Mouse (Mus musculus) left cerebral cortex, adult 18-20 months (tissue): Measurements from ENCODE around the gene Elob. TPM values are rescaled to one million over a fixed set of nuclear protein-coding genes. Genes with fewer than 3 reads are reported as not detected.
A peak's percentile ranks its signal among the peaks of the same experiment; 100 is the strongest.

ENCODE experiments used
- DNase-seq, 2 experiments: peaks; one replicate each; pipeline ENCODE4 v3.0.0; 2021 to 2022; ENCODE audit warnings: low spot score in 2 of 2, mixed read lengths in 1 of 2
- microRNA-seq, 2 experiments: library from miRNA; unstranded; fragments of <30 nt; microRNA quantifications; one replicate each; pipeline ENCODE4 v1.2.0; 2021
- total RNA-seq, 2 experiments: library from RNA; stranded (reverse); gene quantifications; 2 replicates each; pipeline ENCODE4 v1.2.3; 2021

Gene Elob
- total RNA-seq, 2 experiments from 2014 or later, result 359 to 364 TPM

GRCm38 (mm10) chr17:23786510-23786931 lies 42.4 kb downstream of the Elob start:
- peak; percentile 18 to 28 for DNase-seq

- peak; percentile 78 to 82 for DNase-seq
Observed at GRCm38 (mm10) chr17:23785561-23786471, 43.1 kb downstream of the Elob start, which contains the start of gene Flywch2. TSS of gene Flywch2 (minus strand) at chr17:23786081.

- DNase-seq, result no peak
Observed at GRCm38 (mm10) chr17:23783352-23783751, 45.6 kb downstream of the Elob start.

- DNase-seq, result no peak
Observed at GRCm38 (mm10) chr17:23778447-23778846, 50.5 kb downstream of the Elob start.

GRCm38 (mm10) chr17:23777141-23777540 lies 51.8 kb downstream of the Elob start:
- no peak for DNase-seq

GRCm38 (mm10) chr17:23776216-23776615 lies 52.7 kb downstream of the Elob start:
- no peak for DNase-seq

Small RNA genes within 50 kb of the gene (microRNA-seq; reads per million reads assigned to microRNA genes)
- gene Mir5125, result 0.50 to 1.3 reads per million in 2 experiments

Other genes starting within 250 kb of the Elob start
- gene Zfp13, start 229.6 kb downstream of the Elob start, total RNA-seq, result 10 to 100 TPM; 27.5 to 29.7 TPM
- not detected for gene Zscan10, start 228.3 kb downstream of the Elob start, total RNA-seq
- under 1 TPM; 0.14 TPM for gene Mmp25, start 183.9 kb downstream of the Elob start, total RNA-seq
- not detected for gene Bicdl2, start 168.6 kb downstream of the Elob start, total RNA-seq
- 100 to 1,000 TPM; 126 to 130 TPM for gene Hcfc1r1, start 155.5 kb downstream of the Elob start, total RNA-seq
- 1 to 10 TPM; 5.3 to 6.8 TPM for gene Thoc6, start 155.3 kb downstream of the Elob start, total RNA-seq
- gene Tnfrsf12a, start 151.7 kb downstream of the Elob start, total RNA-seq, result 10 to 100 TPM; 10.2 to 12.7 TPM
- not detected for gene Cldn6, start 149.9 kb downstream of the Elob start, total RNA-seq
- gene Cldn9, start 145.1 kb downstream of the Elob start, total RNA-seq, result under 1 TPM; 0.23 to 0.26 TPM
- under 1 TPM; 0.16 to 0.19 TPM for gene 1520401A03Rik, start 106.4 kb downstream of the Elob start, total RNA-seq
- gene Pkmyt1, start 102.8 kb downstream of the Elob start, total RNA-seq, result 1 to 10 TPM; 5.3 to 5.4 TPM
- 10 to 100 TPM; 54.6 to 63.9 TPM for gene Paqr4, start 88.3 kb downstream of the Elob start, total RNA-seq
- under 1 TPM; 0.60 to 0.82 TPM for gene Kremen2, start 83.3 kb downstream of the Elob start, total RNA-seq
- 100 to 1,000 TPM; 459 to 507 TPM for gene Flywch1, start 57.5 kb downstream of the Elob start, total RNA-seq
- gene Flywch2, start 43.1 kb downstream of the Elob start, total RNA-seq, result 10 to 100 TPM; 11.7 to 14.2 TPM
- 100 to 1,000 TPM; 548 to 585 TPM for gene Srrm2, start 38.6 kb downstream of the Elob start, total RNA-seq
- gene Prss33, start 6.9 kb upstream of the Elob start, total RNA-seq, result not detected
- gene Prss32, start 14.7 kb upstream of the Elob start, total RNA-seq, result not detected
- gene Prss41, start 15.0 kb upstream of the Elob start, total RNA-seq, result 1 to 10 TPM; 1.6 to 2.1 TPM
- gene Prss21, start 38.9 kb upstream of the Elob start, total RNA-seq, result not detected
- gene Dcpp1, start 51.7 kb upstream of the Elob start, total RNA-seq, result not detected
- not detected for gene Dcpp2, start 51.7 kb upstream of the Elob start, total RNA-seq
- gene Dcpp3, start 88.3 kb upstream of the Elob start, total RNA-seq, result not detected
- gene Sbp, start 112.5 kb upstream of the Elob start, total RNA-seq, result not detected
- gene Sbpl, start 126.1 kb upstream of the Elob start, total RNA-seq, result not detected
- gene Prss30, start 151.4 kb upstream of the Elob start, total RNA-seq, result under 1 TPM in 1 of 2 experiments, not detected in 1; 0.45 TPM
- gene Prss22, start 169.0 kb upstream of the Elob start, total RNA-seq, result 1 to 10 TPM; 1.5 to 2.0 TPM
- not detected for gene Prss27, start 209.0 kb upstream of the Elob start, total RNA-seq
- gene Kctd5, start 244.3 kb upstream of the Elob start, total RNA-seq, result 10 to 100 TPM; 22.5 to 23.8 TPM